Comparison of ENCODE assay signal across 17 mouse cellular contexts in the genomic region with DNA sequence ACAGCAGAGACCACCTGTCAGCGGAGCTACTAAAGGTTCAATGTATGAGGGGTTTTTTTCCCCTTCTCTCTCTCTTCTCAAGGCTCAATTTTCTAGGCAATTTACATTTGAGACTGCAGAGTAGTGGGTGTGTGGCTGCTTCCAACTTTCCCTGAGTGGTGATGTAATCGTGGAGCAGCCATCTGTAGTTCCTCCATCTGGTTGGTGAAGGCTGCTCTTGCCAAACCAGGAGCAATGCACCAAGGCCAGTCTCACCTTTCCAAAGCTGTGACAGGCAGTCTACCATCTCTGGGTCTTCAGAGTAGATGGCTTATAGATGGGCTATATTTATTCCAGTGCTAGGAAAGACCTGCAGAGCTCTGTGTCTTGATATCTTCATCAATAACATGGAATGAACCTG.
DNase-seq lines count a peak whose midpoint lies in the region; ATAC-seq lines count a peak whose summit lies in the region.
"Had no signal": no experiment of that assay in that cellular context is flagged by ENCODE, and none has a peak within 500 bp of the region (broad histone marks: within the 10 kb centered on the region; RNA-seq: fewer than 3 reads in every experiment).

No protein-coding gene starts in this region.

- H3K4me3 ChIP-seq in forebrain, embryonic 16.5 days (replicated peaks; ENCODE audit: low read length) = no peak overlapping the region
- no peak overlapping the region for H3K4me3 ChIP-seq in heart, embryonic 10.5 days
- H3K4me3 ChIP-seq: embryonic facial prominence, embryonic 10.5 days; hindbrain, embryonic 15.5 days had no signal

- H3K27ac ChIP-seq in forebrain, embryonic 16.5 days (ENCODE audit: low read length) = peak overlapping the region; percentile 19; the same call in 1 of the 2 replicates
- H3K27ac ChIP-seq in heart, embryonic 10.5 days = no peak overlapping the region
- H3K27ac ChIP-seq: embryonic facial prominence, embryonic 10.5 days; hindbrain, embryonic 15.5 days had no signal

- peaks cover 9% of the 10 kb centered on the region for H3K4me1 ChIP-seq in forebrain, embryonic 16.5 days (replicated peaks; ENCODE audit: control insufficient read depth, insufficient read depth, low read length)
- peaks cover 6% of the 10 kb centered on the region; the same call in 1 of the 2 replicates for H3K4me1 ChIP-seq in heart, embryonic 10.5 days
- H3K4me1 ChIP-seq: embryonic facial prominence, embryonic 10.5 days had no signal

- no peaks in the 10 kb centered on the region for H3K27me3 ChIP-seq in forebrain, embryonic 16.5 days (replicated peaks; ENCODE audit: control insufficient read depth, insufficient read depth, low read length)
- H3K27me3 ChIP-seq in heart, embryonic 10.5 days (ENCODE audit: insufficient read depth, poor library complexity, severe bottlenecking) = no peaks in the 10 kb centered on the region
- H3K27me3 ChIP-seq: CH12.LX; hindbrain, embryonic 15.5 days had no signal

- no peaks in the 10 kb centered on the region for H3K36me3 ChIP-seq in forebrain, embryonic 16.5 days (ENCODE audit: control insufficient read depth, insufficient read depth)
- no peaks in the 10 kb centered on the region for H3K36me3 ChIP-seq in heart, embryonic 10.5 days
- H3K36me3 ChIP-seq: embryonic facial prominence, embryonic 10.5 days; hindbrain, embryonic 15.5 days had no signal

- DNase-seq in right cerebral cortex, adult 2 months (ENCODE audit: low spot score in 2 of 2) = peak; percentile 74 to 77
- no peak for DNase-seq in right cerebral cortex, postnatal 4 days
- peak; percentile 37 to 43 for DNase-seq in layer of hippocampus, postnatal 25 days (ENCODE audit: extremely low spot score in 1 of 2, low spot score in 1 of 2)
- no peak for DNase-seq in ovary, postnatal 14 days (ENCODE audit: low spot score)
- no peak for DNase-seq in heart, embryonic 10.5 days (ENCODE audit: low spot score)
- no peak for DNase-seq in ovary, postnatal 36 days (ENCODE audit: low spot score)
- DNase-seq: adrenal gland, postnatal 25 days; kidney, postnatal 10 days; lung, postnatal 10 days; thymus, postnatal 4 days had no signal

- peak; percentile 85 for ATAC-seq in forebrain, embryonic 16.5 days
- no peak for ATAC-seq in megakaryocyte progenitor cell, adult 5-6 weeks (replicated peaks; ENCODE audit: poor library complexity)
- ATAC-seq: midbrain, embryonic 16.5 days had no signal

- 77% methylated on average over 2 of the region's 2 CpGs for WGBS in forebrain, embryonic 16.5 days
- 78% methylated on average over 2 of the region's 2 CpGs for WGBS in heart, embryonic 10.5 days

- no peak overlapping the region for H3K4me2 ChIP-seq in forebrain, embryonic 16.5 days (ENCODE audit: low read length)
- H3K4me2 ChIP-seq: heart, embryonic 11.5 days; hindbrain, embryonic 15.5 days had no signal

- no peak overlapping the region for H3K9ac ChIP-seq in forebrain, embryonic 16.5 days (replicated peaks; ENCODE audit: low read depth, low read length)
- H3K9ac ChIP-seq: hindbrain, embryonic 15.5 days had no signal

- no peaks in the 10 kb centered on the region for H3K9me3 ChIP-seq in forebrain, embryonic 16.5 days (ENCODE audit: control insufficient read depth, low read length)
- no peaks in the 10 kb centered on the region for H3K9me3 ChIP-seq in heart, embryonic 10.5 days
- H3K9me3 ChIP-seq: embryonic facial prominence, embryonic 10.5 days; hindbrain, embryonic 15.5 days had no signal

Comparison
In these comparisons a context has a peak if more than half of its experiments do, and no peak if none do; other contexts are left out.
1. DNase-seq: peak in right cerebral cortex, adult 2 months (2 of 2) and layer of hippocampus, postnatal 25 days (2 of 2); none in right cerebral cortex, postnatal 4 days (single experiment), ovary, postnatal 14 days (single experiment), heart, embryonic 10.5 days (single experiment) and ovary, postnatal 36 days (single experiment).